Mouse (Mus musculus) neural tube, embryonic 12.5 days (tissue): ENCODE results near the gene Sorcs2. TPM values are rescaled to one million over a fixed set of nuclear protein-coding genes. Genes with fewer than 3 reads are reported as not detected.
"Not testable (repeated sequence)": the region's sequence is repeated elsewhere in the genome, so short reads cannot be mapped to it uniquely, and the experiment has no call there.

Source experiments
- ATAC-seq: fragments of 200-750 bp; cut with Nextera tagmentation; 2 replicates; pipeline ENCODE4 v1.8.0; 2017; ENCODE audit warnings: low read depth, mild to moderate bottlenecking, moderate TSS enrichment, moderate library complexity; ENCODE audit not compliant: low FRiP score
- H3K27ac ChIP-seq: fragments of 300-500 bp; sonication (generic); 2 replicates; pipeline ENCODE4 v1.5.1; 2016
- H3K27me3 ChIP-seq: fragments of 300-500 bp; sonication (generic); replicated peaks from 2 replicates; pipeline ENCODE4 v1.6.1; 2016; ENCODE audit warnings: mild to moderate bottlenecking
- H3K36me3 ChIP-seq: fragments of 300-500 bp; sonication (generic); 2 replicates; pipeline ENCODE4 v1.6.1; 2016; ENCODE audit warnings: mild to moderate bottlenecking
- H3K4me1 ChIP-seq: fragments of 300-500 bp; sonication (generic); 2 replicates; pipeline ENCODE4 v1.6.1; 2016
- H3K4me2 ChIP-seq: fragments of 300-500 bp; sonication (generic); replicated peaks from 2 replicates; pipeline ENCODE4 v1.6.1; 2016; ENCODE audit warnings: mild to moderate bottlenecking
- H3K4me3 ChIP-seq: fragments of 300-500 bp; sonication (generic); 2 replicates; pipeline ENCODE4 v1.5.1; 2016
- H3K9ac ChIP-seq: fragments of 300-500 bp; sonication (generic); 2 replicates; pipeline ENCODE4 v1.6.1; 2016; ENCODE audit warnings: mild to moderate bottlenecking
- H3K9me3 ChIP-seq: fragments of 300-500 bp; sonication (generic); 2 replicates; pipeline ENCODE4 v1.6.1; 2016; ENCODE audit warnings: mild to moderate bottlenecking
- WGBS: fragments of 180-500 bp; shearing (Covaris S2); methylation state at CpG from one replicate; pipeline ENCODE4 v1.1.7; 2016; 5-methylcytosine and 5-hydroxymethylcytosine counted together
- polyA plus RNA-seq: library from polyadenylated mRNA; unstranded; fragments of >200 nt; fragmentation: Nextera tagmentation; extraction: Ambion mirVana; gene quantifications from 2 replicates; pipeline ENCODE4 v1.2.1, GENCODE M21; 2016

Gene Sorcs2
- polyA plus RNA-seq, 1 experiment from 2014 or later, result 11.0 TPM

DNA sequence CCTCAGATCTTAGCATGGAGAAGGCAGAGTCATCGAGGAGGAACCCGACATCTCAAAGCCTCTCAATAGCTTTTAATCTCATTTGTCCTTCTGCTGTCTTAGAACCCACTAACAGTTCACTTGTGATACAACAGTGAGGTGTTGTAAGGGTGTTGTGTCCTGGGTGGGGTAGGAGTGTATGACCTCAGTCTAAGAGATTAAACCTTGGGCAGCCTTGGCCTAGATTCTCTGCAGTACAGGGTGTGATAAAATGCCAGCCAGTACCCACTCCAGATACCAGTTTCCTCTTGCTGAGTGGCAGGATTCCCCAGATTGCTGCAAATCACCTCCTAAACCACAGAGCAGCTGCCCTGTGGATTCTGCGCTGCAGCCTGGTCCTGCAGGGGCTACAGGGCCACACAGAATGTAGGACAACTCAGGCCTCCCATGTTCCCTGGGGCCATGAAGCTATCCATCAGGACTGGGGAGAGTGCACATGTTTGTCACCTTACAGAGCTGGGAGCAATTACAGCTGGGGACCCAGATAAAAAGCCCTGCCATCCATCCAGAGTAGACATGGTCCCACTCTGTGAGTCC lies 130.7 kb downstream of the Sorcs2 start:
- no peaks in the 10 kb centered on the region for H3K4me1 ChIP-seq
- no peak for ATAC-seq
- 94% methylated on average over 3 of the region's 3 CpGs for WGBS

DNA sequence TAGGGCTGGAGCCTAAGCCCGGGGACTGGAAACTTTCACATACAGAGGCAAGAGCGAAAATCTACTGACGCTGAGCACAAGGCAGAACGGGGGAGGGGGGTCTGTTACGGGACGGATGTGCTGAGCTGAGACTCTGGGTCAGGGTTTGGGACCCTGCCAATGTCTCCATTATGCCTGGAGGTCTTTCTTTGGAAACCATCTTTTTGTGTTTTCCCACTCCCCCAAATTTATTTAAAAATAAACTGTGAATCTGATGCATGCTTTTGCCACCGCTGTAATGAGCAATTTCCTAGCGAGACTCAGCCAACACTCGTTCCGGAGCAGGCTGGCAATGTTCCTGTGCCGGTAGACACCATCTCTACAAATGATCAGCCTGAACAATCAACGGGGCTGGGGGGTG lies 137.1 kb downstream of the Sorcs2 start:
- Histone ChIP-seq H3K9ac (no peak overlapping the region), H3K27me3 (no peaks in the 10 kb centered on the region), H3K9me3 (no peaks in the 10 kb centered on the region), H3K27ac (no peak overlapping the region), H3K4me1 (peaks cover 13% of the 10 kb centered on the region), H3K36me3 (no peaks in the 10 kb centered on the region), H3K4me2 (no peak overlapping the region), H3K4me3 (no peak overlapping the region)
- WGBS, result 84% methylated on average over 12 of the region's 12 CpGs
- ATAC-seq, result no peak

More for the DNA sequence above, 130.7 kb downstream of the Sorcs2 start:
- Histone ChIP-seq H3K9ac (no peak overlapping the region), H3K9me3 (no peaks in the 10 kb centered on the region), H3K4me2 (no peak overlapping the region), H3K27me3 (no peaks in the 10 kb centered on the region), H3K4me3 (no peak overlapping the region), H3K36me3 (no peaks in the 10 kb centered on the region), H3K27ac (no peak overlapping the region)

DNA sequence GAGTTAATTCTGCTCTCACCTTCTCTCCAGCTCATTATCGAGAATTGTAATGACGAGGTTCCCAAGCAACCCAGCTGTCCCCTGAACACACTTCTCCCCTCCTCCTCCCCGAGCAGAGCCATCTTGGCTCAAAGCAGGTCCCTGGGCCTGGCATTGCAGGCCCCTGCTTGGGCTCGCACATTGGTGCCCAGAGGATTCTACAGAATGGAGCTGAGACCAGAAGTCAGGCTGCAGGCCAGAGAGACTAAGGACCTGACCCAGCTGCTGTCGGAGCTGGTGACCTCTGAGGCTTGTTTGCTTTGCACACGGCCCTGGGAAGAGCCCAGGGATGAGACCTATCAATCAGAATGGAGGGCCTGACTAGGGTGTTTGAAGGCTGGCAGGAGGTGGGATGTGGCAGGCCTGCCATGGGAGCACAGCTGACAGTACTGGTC lies 138.2 kb downstream of the Sorcs2 start:
- no peak overlapping the region for H3K9ac ChIP-seq
- 55% methylated on average over 6 of the region's 6 CpGs for WGBS

DNA sequence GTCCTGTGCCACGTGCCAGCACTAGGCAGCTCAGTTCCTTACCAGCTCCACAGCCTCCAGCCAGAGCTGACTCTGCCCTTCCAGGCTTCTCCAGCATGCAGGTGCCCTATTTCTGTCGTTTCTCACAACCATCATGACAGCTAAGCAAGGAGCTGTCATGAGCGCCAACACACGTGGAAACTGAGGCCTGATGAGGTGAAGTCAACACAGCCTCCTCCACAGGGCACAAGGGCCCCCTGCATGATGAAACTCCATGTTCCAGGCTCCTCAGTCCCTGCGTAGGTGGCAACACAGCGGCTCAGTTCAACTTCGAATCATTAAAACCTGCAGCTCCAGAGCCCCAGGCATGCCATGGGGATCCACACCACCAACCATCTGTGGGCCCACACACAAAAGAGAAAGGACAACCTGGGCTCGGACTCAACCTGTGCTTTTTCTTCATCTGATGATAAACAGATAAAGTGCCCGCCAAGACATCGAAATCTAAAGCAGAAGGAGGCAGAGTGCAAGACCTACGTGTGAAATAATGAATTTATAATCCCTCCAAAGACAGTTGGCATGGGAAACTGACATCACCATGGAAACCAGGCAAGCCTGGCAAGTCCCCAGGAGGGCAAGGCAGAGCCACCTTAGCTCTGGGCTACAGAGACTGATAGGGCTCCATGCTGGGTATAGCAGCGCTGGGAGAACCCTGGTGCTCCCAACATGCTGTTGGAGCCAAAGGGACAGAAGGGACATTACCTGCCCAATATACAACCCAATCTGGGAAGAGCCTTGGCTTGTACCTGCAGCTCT lies 139.4 kb downstream of the Sorcs2 start:
- Histone ChIP-seq H3K4me1 (peaks cover 13% of the 10 kb centered on the region), H3K4me3 (no peak overlapping the region), H3K36me3 (no peaks in the 10 kb centered on the region), H3K4me2 (no peak overlapping the region), H3K27me3 (no peaks in the 10 kb centered on the region), H3K9me3 (no peaks in the 10 kb centered on the region), H3K27ac (no peak overlapping the region), H3K9ac (no peak overlapping the region)
- no peak for ATAC-seq
- 87% methylated on average over 12 of the region's 12 CpGs for WGBS

More for the DNA sequence above, 138.2 kb downstream of the Sorcs2 start:
- peaks cover 13% of the 10 kb centered on the region for H3K4me1 ChIP-seq
- no peak overlapping the region for H3K4me3 ChIP-seq
- H3K27ac ChIP-seq, result no peak overlapping the region
- no peaks in the 10 kb centered on the region for H3K27me3 ChIP-seq
- no peak overlapping the region for H3K4me2 ChIP-seq
- H3K9me3 ChIP-seq, result no peaks in the 10 kb centered on the region
- ATAC-seq, result no peak
- no peaks in the 10 kb centered on the region for H3K36me3 ChIP-seq

- WGBS, result 89% methylated on average over 5 of the region's 5 CpGs
Observed at GRCm38 (mm10) chr5:36257008-36257407, 140.9 kb downstream of the Sorcs2 start.

DNA sequence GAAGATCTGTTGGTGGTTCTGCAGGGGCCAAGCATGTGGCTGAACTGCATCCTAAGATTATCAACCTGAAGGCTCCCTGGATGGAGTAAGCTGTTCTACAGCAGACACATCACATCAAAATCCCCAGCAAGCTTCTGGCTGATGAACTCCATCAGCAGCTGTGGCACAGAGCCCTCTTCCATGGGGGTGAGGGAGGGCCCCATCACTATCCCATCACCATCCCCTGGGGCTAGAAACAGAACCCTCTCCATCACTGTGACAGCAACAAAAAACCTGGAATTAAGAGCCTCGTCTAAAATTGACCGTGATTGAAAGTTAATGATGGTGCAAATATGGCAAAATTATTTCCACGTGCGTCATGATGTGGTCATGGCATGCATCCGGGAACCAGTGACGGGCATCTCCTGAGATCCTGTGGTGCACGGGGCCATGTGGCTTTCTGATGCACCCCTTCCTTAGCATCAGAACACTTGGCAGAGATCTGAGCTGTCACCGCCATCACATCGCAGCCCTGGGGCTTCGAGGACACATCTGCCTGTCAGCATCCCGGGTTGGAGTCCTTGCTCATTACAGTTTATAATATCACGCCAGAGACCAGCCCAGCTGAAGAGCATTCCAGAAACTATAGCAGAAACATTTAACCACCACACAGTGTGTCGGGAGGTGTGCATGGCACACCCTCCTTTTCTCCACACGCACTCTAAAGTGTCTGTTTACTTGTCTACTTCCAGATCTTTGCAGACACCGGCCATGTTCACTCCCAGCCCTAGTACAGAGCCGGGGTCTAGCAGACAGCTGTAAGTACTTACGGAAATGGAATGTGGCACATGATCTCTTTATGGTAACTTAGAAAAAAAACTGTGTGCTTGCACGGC lies 143.1 kb downstream of the Sorcs2 start:
- Histone ChIP-seq H3K27me3 (no peaks in the 10 kb centered on the region), H3K4me3 (no peak overlapping the region), H3K4me1 (peaks cover 9% of the 10 kb centered on the region), H3K9ac (no peak overlapping the region), H3K27ac (no peak overlapping the region), H3K9me3 (no peaks in the 10 kb centered on the region), H3K36me3 (no peaks in the 10 kb centered on the region), H3K4me2 (no peak overlapping the region)
- 73% methylated on average over 18 of the region's 18 CpGs for WGBS
- no peak for ATAC-seq

More at GRCm38 (mm10) chr5:36257008-36257407, 140.9 kb downstream of the Sorcs2 start:
- Histone ChIP-seq H3K4me1 (peaks cover 13% of the 10 kb centered on the region), H3K27ac (no peak overlapping the region), H3K36me3 (no peaks in the 10 kb centered on the region), H3K9ac (no peak overlapping the region), H3K27me3 (no peaks in the 10 kb centered on the region), H3K4me2 (no peak overlapping the region), H3K4me3 (no peak overlapping the region), H3K9me3 (no peaks in the 10 kb centered on the region)
- ATAC-seq, result no peak

DNA sequence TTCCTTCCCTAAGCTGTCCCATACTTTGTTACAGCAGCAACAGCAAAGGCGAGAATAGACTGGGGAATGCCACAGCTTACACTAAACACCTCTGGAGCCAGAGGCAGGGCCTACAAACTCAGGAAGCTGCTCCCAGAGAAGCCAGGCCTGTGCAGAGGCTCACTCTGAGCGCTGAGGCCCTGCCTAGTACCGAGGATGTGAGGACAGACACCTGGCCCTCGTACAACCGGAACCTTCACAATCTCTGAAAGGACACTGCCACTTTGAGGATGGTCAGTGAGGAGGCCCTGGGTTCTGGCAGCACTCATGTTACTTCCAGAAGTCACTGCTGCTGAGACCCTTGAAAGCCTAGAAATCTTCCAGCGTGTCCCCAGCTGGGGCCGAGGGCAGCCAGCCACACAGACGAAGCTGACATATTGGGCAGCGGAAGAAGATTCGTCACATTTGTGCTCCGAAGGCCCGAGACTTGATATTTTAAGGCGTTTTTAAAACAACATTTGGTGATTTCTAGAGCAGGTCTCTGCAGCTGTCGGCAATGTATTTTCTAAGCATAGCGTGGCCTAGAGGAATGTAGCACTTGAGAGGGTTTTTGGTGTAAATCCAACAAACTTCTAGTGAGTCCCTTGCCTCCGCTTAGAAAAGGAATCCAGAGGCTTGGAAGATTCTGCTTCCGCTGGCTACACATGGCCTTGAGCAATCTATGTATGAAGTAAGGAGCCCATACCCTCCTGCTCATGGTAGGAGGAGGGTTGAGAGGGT lies 145.0 kb downstream of the Sorcs2 start:
- no peak for ATAC-seq
- no peak overlapping the region for H3K4me3 ChIP-seq
- H3K27ac ChIP-seq, result no peak overlapping the region
- no peak overlapping the region for H3K9ac ChIP-seq
- 89% methylated on average over 17 of the region's 17 CpGs for WGBS
- no peaks in the 10 kb centered on the region for H3K27me3 ChIP-seq
- H3K4me2 ChIP-seq, result no peak overlapping the region
- no peaks in the 10 kb centered on the region for H3K4me1 ChIP-seq
- H3K36me3 ChIP-seq, result no peaks in the 10 kb centered on the region
- H3K9me3 ChIP-seq, result no peaks in the 10 kb centered on the region

DNA sequence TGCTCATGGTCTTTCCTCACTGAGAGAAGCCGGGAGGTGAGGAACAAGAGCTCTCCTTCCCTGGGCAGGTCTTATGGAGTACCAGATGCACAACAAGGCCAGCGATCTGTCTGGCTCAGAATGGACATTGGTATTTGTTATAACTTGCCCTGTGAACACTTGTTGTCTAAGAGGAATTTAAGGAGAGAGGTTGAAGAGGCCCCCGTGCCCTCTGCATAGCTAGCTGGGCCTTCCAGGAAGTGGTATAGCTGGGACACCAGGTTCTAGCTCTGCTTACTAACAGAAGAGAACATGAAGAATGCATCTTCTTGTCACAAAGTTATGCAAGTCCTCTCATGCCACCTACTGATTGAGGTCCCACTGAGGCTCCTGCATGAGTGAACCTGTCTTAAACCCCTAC lies 149.9 kb downstream of the Sorcs2 start:
- no peaks in the 10 kb centered on the region for H3K27me3 ChIP-seq
- no peaks in the 10 kb centered on the region for H3K36me3 ChIP-seq
- H3K9me3 ChIP-seq, result no peaks in the 10 kb centered on the region
- H3K9ac ChIP-seq, result no peak overlapping the region
- no peak overlapping the region for H3K4me3 ChIP-seq
- no peak for ATAC-seq
- WGBS, result 92% methylated on average over 3 of the region's 3 CpGs
- H3K4me2 ChIP-seq, result no peak overlapping the region
- H3K4me1 ChIP-seq, result no peaks in the 10 kb centered on the region
- H3K27ac ChIP-seq, result no peak overlapping the region

DNA sequence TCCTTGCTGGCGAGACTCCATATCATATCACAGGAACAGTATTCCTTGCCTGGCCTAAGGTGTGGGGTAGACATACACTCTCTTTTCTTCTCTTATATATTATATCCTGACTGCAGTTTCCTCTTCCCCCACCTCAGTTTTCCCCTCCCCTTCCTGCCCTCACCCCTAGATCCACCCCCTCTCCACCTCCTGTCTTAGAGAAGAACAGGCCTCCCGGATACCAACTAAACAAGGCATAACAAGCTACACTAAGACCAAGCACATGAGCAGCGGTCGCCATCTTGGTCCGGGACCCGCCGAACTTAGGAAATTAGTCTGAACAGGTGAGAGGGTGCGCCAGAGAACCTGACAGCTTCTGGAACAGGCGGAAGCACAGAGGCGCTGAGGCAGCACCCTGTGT lies 160.4 kb downstream of the Sorcs2 start:
- not testable (repeated sequence) for H3K9me3 ChIP-seq, H3K4me3 ChIP-seq, H3K4me1 ChIP-seq, H3K4me2 ChIP-seq, H3K36me3 ChIP-seq, H3K9ac ChIP-seq, H3K27ac ChIP-seq, ATAC-seq, H3K27me3 ChIP-seq
- WGBS, result 98% methylated on average over 8 of the region's 10 CpGs

GRCm38 (mm10) chr5:36230301-36230780 lies 167.6 kb downstream of the Sorcs2 start:
- H3K4me1 ChIP-seq, result peaks cover 24% of the 10 kb centered on the region
- H3K27me3 ChIP-seq, result no peaks in the 10 kb centered on the region
- H3K27ac ChIP-seq, result no peak overlapping the region
- 62% methylated on average over 9 of the region's 9 CpGs for WGBS
- H3K4me2 ChIP-seq, result no peak overlapping the region
- ATAC-seq, result peak; percentile 31; the same call in 1 of the 2 replicates
- H3K4me3 ChIP-seq, result no peak overlapping the region
- H3K36me3 ChIP-seq, result no peaks in the 10 kb centered on the region
- no peaks in the 10 kb centered on the region for H3K9me3 ChIP-seq
- no peak overlapping the region for H3K9ac ChIP-seq

DNA sequence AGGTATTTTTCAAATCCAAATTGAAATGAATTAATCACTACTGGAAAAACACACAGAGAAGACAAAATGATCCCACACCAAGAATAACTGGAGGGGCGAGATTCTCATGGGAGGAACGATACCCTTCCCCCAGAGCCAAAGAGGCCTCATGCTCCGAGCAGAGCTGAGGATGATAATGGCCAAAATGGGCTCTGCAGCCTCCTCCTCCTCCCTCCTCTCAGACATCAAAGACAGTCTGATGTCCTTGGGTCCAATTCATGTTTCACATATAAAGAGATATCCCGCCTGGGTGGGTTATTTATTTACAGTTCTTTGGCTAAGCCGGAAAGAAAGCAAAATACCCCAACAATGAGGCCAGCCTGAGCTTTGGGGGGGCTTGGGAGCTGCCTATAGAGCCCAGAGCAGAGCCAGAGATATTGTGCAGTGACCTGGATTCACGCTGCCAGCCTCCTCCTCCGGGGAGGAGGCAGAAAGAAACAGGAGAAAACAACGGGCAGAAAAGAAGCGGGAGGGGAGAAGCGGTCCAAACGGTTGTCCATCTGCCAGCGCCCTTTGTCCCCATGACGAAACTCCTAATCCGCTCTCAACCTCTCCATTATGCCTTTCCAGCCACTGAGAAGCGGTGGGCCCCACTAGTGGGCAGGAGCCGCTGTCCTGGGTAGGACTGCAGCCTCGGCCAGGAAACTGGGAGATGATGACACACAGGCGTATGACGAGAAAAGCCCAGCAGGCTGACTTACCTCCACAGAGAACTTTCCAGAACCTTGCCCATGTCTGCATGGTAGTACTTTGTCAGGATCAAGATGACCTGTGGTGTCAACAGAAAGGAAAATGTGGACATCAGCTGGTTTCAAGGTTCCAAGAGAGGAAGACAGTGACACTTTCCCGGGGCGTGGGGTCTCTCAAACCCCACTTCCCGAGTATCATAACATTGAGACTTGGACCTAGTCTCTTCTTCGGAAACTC lies 169.3 kb downstream of the Sorcs2 start:
- ATAC-seq, result no peak
- Histone ChIP-seq H3K36me3 (no peaks in the 10 kb centered on the region), H3K4me2 (peak overlapping the region; percentile 18), H3K27me3 (no peaks in the 10 kb centered on the region), H3K9me3 (no peaks in the 10 kb centered on the region), H3K9ac (0 out of 2 replicates have a peak overlapping the region, but pooled peaks have one; percentile 13), H3K27ac (no peak overlapping the region), H3K4me3 (no peak overlapping the region), H3K4me1 (peaks cover 24% of the 10 kb centered on the region)
- WGBS, result 42% methylated on average over 23 of the region's 23 CpGs
